Mouse (Mus musculus) gastrocnemius, postnatal 4 days (tissue): ENCODE measurements around the gene Idh1. TPM values are rescaled to one million over a fixed set of nuclear protein-coding genes. Genes with fewer than 3 reads are reported as not detected.
A peak's percentile ranks its signal among the peaks of the same experiment; 100 is the strongest.

Source experiments
- DNase-seq, 2 experiments: peaks; one replicate each; pipeline ENCODE4 v3.0.0; 2021 to 2022; ENCODE audit warnings: low spot score in 2 of 2, mixed read lengths in 2 of 2
- total RNA-seq, 2 experiments: library from RNA; stranded (reverse); gene quantifications; 2 replicates each; pipeline ENCODE4 v1.2.3; 2021

Idh1 gene
- total RNA-seq, 2 experiments from 2014 or later: 58.4 to 60.6 TPM

DNA sequence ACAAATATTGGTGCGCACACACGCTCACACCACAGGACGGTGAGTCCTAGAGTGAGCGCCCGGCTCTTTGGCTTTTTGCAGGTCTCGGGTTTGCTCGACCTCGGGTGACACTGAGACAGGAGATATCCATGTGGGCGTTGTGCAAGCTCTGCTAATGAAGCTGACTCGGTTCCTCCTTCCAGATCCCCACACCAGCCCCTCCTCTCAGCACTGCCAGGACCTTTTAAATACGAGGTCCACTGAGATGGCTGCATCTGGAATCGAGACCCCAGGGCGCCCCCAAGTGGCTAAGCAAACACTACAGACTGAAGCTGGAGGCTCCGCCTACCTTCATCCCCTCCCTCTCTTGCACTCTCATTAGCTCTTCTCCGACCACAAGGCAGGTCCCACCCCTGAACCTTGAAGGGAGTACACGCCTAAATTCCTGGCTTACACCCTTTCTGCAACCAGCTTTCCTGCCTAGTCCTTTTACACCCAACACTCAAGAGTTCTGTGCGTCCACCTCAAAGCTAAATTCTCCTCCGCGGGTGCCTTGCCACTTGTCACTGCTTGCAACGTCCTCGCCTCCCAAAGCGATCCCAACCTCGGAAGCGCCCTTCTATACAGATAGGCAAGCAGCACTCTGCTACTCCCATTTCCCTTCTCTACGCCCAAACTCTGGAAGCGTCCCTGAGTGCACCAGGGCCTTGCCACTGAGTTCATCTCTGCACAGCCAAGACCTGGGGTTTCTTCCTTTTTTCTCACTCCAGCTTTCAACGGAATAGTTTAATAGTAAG, 8.0 kb downstream of the Idh1 start:
- peak; percentile 83 to 92 for DNase-seq

DNA sequence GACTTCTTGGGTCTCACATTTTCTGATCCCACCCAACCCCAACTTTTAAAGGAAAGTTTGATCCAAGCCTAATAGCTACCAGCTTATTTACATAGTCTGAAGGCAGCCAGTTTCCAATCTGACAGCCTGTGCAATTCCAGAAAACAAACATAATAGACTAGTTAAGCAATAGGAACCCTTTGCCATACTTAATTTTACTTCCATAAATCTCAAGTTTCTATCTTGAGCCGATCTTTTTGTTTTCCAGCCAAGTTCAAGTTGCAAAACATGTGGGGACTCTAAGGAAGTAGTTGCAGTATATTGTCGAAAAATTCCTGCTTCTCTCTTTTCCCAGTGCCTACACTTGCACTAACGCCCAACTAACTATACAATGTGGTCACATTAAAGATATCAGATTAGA, 8.8 kb downstream of the Idh1 start:
- no peak for DNase-seq

DNA sequence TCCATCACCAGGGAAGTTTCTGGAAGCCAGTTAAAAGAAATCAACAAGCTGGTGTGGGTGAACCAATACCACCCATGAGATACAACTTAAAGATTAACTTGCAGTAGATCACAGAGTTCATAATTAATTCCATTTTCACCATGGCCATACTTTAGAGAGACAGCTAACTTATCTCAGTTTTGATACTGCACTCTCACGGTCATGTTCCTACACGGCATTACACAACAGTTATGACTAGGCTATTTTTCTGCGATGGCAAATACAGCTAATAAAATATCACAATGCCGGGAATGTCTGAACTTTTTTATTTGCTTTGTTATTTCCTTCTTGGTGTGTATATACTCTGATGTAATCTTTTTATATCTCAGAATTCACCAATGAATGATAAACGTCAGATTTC, 9.4 kb downstream of the Idh1 start:
- DNase-seq: no peak

DNA sequence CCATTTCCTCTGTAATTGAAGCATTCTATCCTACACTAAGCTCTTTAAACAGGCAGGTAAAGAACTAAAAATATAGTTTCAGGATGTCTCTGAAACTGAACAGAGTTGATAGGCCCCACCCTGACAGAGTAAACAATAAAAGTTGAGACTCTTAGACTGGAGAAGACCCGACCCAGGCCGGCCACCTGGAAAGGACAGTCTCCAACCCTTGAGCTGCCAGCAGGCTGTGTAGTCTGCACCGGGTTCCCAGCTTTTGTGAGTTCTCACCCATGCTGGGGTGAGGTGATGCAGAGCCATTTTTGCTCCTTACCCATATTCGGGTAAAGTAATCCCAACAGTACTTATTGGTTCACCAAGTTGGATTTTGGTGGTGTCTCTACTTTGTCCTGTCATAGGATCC, 10.1 kb downstream of the Idh1 start:
- DNase-seq: no peak

DNA sequence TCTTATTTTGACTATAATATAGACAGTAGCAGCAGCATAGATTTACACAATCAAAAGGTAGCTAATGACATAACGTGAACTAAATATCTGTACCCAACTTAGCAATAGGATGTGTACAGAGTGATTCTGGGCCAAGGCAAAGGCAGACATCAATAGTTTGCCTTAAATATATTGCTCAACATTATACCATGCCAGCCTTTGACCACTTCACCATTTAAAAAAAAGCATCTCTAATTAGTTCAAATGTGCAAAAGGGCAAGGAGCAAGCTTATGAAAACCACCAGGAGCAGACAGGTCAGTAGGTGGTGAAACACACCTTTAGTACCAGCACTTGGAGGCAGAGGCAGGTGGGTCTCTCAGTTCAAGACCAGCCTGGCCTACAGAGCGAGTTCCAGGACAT, 12.6 kb downstream of the Idh1 start:
- no peak for DNase-seq

DNA sequence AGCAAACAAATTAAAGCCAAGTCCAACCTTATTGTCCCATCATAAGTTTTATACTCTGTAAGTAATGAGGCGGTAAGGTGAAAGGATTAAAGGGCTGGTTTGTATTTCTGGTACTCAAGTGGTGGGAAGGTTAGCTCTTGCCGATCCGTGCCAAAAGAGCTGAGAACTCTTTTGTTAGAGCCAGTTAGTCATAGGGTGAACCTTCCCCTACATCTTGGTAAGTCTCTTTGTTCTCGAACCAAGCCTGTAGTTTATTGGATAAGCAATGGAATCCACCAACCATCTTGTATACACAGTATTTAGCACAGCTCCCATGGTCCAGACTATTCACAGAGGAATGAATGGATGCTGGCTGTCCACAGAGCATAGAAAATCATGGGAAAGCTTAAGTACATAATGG, 14.7 kb downstream of the Idh1 start:
- no peak for DNase-seq

DNA sequence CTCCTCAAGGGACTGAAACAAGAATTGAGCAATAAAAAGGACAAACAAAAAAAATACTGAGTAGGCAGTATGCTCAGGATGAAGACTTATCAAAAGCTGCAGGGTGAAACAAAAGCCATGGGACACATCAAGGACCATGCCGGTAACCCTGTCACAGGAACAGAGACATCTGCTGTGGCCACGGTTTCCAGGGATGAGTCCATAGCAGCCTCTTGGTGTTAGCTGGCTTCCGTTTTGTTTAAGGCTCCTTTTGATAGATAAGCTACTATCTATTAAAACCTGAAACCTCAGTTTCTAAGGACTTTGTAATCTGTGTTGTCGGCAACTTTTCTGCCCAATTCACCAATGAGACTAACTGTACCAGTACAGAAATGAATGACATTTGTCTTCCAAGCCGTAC, 16.4 kb downstream of the Idh1 start:
- DNase-seq: no peak

DNA sequence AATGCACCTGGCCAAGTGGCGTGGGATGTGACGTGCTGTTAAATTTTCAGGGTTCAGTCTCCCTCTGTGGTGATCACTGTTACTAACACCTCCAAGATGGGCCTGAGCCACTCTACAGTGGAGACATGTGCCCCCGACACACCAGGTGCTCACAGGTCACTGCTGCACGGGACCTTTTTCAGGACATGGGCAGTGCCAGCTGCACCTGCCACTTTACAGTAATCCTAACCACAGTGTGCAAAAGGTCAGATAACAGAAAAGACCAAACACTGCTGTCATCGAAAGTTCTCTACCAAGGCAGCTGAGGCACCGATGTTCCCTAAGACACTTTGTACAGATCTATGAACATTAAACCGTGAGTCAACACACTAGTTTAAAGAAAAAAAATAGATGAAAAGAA, 16.8 kb downstream of the Idh1 start:
- no peak for DNase-seq

DNA sequence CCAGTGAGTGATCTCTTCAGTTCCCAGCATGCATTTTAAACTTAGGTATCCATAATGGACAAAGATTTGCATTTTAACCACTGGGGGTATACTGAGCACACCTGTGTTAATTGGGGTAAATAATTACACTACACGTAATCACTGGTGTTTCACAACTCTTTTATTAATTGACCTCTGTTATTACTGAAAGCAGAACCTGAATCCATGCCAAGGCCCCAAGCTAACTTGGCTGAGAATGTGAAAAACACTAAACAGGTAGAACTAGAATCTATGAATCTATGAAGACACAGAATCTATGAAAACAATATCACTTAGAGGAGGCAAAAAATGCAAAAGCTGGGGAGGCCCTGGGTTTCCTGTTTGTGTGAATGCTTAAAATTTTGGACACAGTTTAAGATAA, 18.8 kb downstream of the Idh1 start:
- DNase-seq: no peak

DNA sequence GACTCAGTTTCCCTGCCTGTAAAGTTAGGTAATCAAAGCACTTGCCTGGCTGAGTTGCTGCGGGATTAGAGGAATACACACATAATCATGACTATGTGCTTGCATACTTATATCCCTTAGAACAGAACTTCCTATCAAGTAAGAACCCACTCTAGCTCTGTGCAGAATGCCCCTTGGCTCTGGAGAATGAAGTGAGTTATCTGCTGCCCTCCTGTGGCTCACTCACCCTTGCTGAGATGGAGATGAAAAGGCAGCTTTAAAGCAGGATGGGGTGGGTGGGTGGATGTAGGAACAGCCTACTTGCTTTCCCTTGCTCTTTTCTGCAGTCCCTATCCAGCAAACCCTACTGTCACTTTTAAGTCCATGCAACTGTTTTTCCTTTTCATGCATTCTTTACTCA, 24.1 kb downstream of the Idh1 start:
- DNase-seq: no peak

DNA sequence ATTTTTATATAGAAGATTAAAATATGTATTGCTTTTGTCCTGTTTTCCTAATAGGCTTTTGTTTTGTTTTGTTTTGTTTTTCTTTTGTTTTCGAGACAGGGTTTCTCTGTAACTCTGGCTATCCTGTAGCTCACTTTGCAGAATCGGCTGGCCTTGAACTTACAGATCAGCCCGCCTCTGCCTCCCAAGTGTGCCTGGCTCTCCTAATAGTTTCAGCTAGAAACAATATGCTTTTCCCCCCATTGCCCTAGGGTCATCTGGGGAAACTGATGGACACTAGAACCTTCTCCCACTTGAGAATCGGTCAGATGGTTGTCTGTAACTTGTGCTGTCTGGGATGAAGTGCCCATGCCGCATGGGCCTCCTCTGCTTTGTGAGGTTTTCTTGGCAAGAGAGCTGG, 30.2 kb downstream of the Idh1 start:
- no peak for DNase-seq

DNA sequence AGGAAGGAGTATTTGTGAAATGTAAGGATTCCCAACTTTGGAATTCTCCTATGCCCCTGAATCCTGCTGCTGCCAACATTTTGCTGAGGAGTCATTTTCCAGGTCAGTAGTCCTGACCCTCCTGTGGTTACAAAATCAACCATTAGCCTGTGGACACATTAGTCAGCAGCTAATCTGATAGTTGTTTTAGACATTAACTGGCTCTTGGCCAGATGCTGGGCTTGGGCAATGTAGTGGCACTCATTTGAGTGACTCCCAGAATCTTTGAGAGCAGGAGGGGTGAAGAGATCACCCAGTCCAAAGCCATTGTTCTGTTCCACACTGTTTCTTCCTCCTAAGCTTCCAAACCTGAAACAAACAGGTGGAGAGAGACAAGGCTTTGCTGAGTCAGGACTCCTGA, 31.5 kb downstream of the Idh1 start:
- no peak for DNase-seq

DNA sequence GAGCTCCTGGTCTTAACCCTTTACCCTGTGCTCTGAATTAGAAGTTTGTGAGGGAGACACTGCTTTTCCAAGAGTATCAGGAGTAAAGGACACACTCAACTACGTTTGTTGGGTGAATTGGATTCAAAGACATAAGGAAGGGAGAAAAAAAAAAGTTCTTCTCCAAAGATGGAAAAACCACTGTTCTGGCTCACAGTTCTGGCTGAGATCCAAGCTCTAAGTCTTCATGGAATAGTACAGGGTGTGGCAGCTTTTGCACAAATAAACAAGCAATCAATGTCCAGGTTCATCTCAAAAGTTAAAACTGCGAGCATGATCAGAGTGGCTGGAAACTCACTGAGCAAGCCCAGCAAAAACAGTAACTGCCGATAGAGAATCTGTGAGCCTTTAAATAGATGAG, 38.3 kb downstream of the Idh1 start:
- DNase-seq: no peak

DNA sequence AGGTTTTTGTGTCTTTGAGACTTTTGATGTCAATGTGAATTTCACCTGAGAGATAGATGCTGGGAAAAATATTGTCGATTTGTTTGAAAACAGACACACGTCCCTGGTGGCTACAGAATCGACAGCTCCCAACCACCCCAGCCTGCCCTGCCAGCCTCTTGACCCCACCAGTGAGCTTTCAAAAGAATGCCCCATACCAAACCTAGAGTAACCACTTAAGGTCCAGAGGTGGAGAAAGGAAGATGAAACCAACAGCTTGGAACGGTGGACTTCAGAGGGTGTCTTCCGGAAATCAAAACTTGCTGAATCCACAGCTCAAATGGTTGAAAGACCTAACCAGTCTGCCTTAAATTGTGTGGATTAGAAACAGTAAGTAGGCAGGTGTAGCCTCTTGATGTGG, 39.0 kb downstream of the Idh1 start:
- no peak for DNase-seq

DNA sequence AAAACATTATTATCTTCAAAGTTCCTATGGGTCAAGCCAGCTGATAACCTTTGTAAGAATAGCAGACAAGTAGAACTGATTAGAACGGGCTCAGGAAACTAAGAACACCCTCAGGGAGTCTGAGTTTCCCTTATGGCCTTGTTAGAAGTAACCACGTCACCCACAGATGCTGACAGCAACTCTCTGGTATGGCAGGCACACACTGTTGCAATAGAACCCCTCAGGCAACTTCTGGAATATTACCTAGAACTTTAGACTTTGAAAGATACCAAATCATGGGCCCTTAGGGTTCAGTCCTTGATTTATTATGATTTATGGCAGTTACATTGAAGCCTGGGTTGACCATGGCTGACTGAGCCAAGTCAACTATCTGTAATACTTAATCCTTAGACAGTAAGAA, 39.7 kb downstream of the Idh1 start:
- no peak for DNase-seq

DNA sequence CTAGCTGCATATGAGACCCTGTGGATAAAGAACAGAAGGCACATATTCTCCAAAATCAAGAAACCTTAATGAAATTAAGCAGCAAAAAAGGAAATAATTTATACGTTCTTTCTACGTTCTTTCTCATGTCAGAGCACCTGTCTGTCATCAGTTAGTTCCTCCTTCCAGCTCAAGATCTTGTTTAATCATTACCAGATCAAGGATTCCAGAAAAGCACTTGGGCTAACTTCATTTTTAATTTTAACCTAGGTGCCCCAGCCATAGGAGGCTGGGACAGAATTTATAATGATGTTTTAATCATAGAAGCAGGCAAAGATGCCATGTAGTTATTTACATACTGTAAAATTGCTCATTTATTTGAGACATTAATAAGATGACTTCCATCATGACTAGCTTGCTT, 41.5 kb downstream of the Idh1 start:
- DNase-seq: no peak

DNA sequence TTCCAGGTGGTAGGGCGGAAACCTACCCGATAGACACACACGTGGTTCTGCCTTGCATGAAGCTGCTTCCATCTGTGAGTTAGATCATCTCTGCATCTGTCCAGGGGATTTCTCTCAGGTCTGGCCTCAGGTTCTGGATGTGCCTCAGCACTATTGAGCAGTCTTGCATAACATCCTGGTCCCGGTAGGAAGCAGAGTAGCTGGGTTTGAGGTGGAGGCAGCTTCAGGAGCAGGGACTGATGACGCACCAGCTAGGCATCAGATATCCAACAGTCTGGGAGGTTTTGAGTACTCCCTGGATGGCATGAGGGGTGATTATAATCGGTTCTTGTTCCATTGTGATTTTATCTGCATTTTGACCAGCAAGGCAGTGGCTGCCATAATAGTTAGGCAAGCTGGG, 48.7 kb downstream of the Idh1 start:
- DNase-seq: no peak

DNA sequence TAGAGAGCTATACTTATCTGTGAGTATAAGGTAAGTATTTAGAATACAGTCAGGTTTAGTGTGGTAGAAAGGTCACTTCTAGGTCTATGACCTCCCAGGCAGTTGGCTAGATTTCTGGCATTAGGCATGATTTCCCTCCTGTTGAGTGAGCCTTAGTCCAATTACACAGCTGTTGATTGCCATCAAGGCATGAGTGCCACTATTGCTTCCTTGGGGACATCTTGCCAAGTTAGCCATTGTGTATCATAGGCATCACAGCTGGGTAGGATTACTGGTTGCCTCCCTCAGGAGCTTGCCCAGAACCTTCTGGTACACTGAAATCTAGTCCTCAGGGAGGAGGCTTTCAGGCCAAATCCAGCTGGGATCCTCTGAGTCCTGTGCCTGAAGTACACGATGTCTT, 53.5 kb downstream of the Idh1 start:
- DNase-seq: no peak

DNA sequence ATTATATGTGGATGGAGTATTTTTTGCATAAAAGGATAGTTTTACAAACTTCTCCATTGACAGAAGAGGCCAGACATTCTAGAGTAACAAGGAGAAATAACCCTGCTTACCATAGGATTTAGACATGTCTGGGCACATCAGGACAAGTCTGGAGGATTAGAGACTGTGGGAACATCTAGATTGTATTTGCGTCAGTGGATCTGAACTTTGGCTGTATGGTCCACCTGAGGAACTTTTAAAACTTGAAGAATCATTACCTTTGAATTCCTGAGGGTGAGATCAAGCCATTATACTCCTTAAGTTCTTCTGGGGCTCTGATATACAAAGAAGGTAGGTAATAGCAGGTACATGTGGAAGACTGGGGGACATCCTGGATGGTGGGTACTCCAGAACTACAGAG, 54.6 kb downstream of the Idh1 start:
- no peak for DNase-seq

DNA sequence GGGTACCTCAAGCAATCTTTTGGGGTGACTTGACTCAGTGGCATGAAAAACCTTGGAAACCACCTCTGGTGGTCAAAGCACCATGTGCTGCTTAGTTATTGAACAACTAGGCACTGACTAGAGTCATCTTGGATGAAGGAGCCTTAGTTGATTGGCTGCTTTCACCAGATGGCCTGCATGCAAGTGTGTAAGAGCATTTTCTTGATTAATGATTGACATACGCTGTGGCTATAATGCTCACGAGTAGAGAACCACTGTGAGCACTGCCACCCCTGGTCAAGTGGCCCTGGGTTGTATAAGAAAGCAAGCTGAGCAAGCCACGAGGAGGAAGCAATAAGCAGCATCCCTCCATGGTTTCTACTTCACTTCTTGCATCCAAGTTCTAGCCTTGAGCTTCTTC, 56.1 kb downstream of the Idh1 start:
- DNase-seq: no peak

DNA sequence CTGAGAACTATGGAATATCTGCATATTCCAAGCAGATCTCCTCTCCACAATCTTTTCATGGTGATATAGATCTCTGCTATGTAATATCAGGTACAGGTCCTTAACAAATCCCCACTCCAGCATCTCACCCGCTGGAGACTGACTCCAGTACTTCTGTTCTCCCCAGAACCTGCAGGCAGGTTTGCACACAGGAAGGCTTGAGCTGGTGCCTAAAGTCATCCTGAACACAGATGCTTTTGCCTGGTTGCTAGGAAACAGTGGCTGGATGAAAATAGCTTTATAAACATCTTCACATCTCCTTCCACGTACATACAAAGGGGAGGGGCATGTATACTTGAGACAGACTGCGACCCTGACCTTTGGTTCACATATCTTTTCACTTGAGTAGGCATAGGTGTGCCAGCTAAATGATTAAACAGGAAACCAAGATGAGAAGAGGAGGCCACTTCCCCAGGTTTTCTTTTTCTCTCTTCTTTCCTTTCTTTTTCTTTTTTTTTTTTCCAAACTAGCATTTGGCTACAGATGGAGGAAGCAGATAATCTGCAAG, 56.6 kb downstream of the Idh1 start:
- no peak for DNase-seq

DNA sequence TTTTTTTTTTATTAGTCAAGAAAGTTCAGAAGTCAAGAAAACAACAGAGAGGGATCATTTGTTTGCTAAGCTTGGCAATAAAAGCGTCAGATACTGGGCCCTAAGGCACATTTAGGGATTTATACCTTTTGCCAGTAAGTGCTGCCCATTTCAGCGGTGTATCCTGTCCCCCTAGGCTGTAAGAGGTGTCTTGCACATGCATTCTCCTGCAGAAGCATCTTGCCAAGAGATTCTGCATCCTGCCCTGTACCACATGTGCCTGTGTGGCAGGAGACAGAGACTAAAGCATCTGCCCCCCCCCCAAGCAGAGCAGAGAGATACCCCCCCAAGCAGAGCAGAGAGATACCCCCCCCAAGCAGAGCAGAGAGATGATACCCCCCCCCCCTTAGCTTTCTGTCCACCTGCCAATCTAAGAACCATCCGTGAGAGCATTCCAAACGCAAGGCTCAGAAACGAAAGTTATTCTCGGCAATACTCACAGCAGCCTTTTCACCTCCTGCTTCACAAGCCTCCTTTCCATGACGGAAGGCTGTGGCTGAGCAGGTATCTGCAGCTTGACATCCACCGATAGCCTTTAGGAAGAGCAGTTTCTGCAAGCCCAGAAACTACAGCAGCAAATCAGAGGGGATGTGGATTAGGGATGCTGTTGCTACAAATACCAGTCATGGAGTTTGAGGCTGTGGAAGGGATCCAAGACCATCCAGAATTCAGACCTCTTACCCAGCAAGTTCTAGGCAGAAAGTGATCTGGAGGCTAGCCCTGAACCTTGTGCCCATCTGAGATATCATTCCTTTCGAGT, 63.5 kb downstream of the Idh1 start, which contains the start of gene D630023F18Rik:
TSS of gene D630023F18Rik (minus strand) at position 641 of the 799 bp plus-strand sequence.
- no peak for DNase-seq
